Mouse (Mus musculus) heart, adult 18-20 months (tissue): Measurements from ENCODE around the gene Slc38a6. TPM values are rescaled to one million over a fixed set of nuclear protein-coding genes. Genes with fewer than 3 reads are reported as not detected.
A peak's percentile ranks its signal among the peaks of the same experiment; 100 is the strongest.

ENCODE experiments used
- DNase-seq, 2 experiments: peaks; one replicate each; pipeline ENCODE4 v3.0.0; 2021 to 2022; ENCODE audit warnings: mixed read lengths in 1 of 2
- long read RNA-seq, 2 experiments: library from polyadenylated mRNA; stranded (forward); transcript quantifications; one replicate each; pipeline ENCODE4 v2.0.0; 2021
- total RNA-seq, 2 experiments: library from RNA; stranded (reverse); gene quantifications; 2 replicates each; pipeline ENCODE4 v1.2.3; 2021

Gene Slc38a6
- 1 to 10 TPM; 3.6 to 4.0 TPM for total RNA-seq
- long read RNA-seq, experiment 1, partial matches to known transcripts: 1 of 2 reads
- long read RNA-seq, experiment 1, other reads (novel, unspliced or antisense): 1 of 2 reads
- long read RNA-seq, experiment 2: 0 reads

GRCm38 (mm10) chr12:73286287-73287092 lies at the start of gene Slc38a6, which contains the start of gene Trmt5:
Slc38a6 (plus strand) TSS chr12:73286779.
Trmt5 (minus strand) TSS chr12:73286710.
- DNase-seq: peak; percentile 94 to 96

GRCm38 (mm10) chr12:73241960-73242359 lies 44.6 kb upstream of the Slc38a6 start:
- no peak for DNase-seq

GRCm38 (mm10) chr12:73245687-73246086 lies 40.9 kb upstream of the Slc38a6 start:
- DNase-seq: no peak

GRCm38 (mm10) chr12:73255006-73255405 lies 31.6 kb upstream of the Slc38a6 start:
- no peak for DNase-seq

GRCm38 (mm10) chr12:73259269-73259668 lies 27.3 kb upstream of the Slc38a6 start:
- DNase-seq: no peak

- no peak for DNase-seq
Measured at GRCm38 (mm10) chr12:73260339-73260738, 26.2 kb upstream of the Slc38a6 start.

- no peak for DNase-seq
Measured at GRCm38 (mm10) chr12:73265381-73265978, 21.1 kb upstream of the Slc38a6 start.

- no peak for DNase-seq
Measured at GRCm38 (mm10) chr12:73266597-73266996, 20.0 kb upstream of the Slc38a6 start.

- DNase-seq: no peak
Measured at GRCm38 (mm10) chr12:73268497-73268896, 18.1 kb upstream of the Slc38a6 start.

GRCm38 (mm10) chr12:73269531-73269930 lies 17.0 kb upstream of the Slc38a6 start:
- no peak for DNase-seq

- DNase-seq: peak in 1 of 2 experiments; percentile 19
Measured at GRCm38 (mm10) chr12:73269933-73270332, 16.6 kb upstream of the Slc38a6 start.

GRCm38 (mm10) chr12:73274921-73275320 lies 11.7 kb upstream of the Slc38a6 start:
- DNase-seq: peak; percentile 21 to 57

GRCm38 (mm10) chr12:73287609-73288008 lies 1.0 kb downstream of the Slc38a6 start:
- peak; percentile 42 to 78 for DNase-seq

GRCm38 (mm10) chr12:73288626-73289025 lies 2.0 kb downstream of the Slc38a6 start:
- DNase-seq: no peak

GRCm38 (mm10) chr12:73294884-73295283 lies 8.3 kb downstream of the Slc38a6 start:
- DNase-seq: no peak

GRCm38 (mm10) chr12:73295505-73296140 lies 9.0 kb downstream of the Slc38a6 start:
- DNase-seq: no peak

- DNase-seq: no peak
Measured at GRCm38 (mm10) chr12:73298621-73299020, 12.0 kb downstream of the Slc38a6 start.

- DNase-seq: peak in 1 of 2 experiments; percentile 16
Measured at GRCm38 (mm10) chr12:73300531-73300930, 14.0 kb downstream of the Slc38a6 start.

- no peak for DNase-seq
Measured at GRCm38 (mm10) chr12:73304636-73305035, 18.1 kb downstream of the Slc38a6 start.

GRCm38 (mm10) chr12:73307750-73308149 lies 21.2 kb downstream of the Slc38a6 start:
- DNase-seq: no peak

GRCm38 (mm10) chr12:73308711-73309110 lies 22.1 kb downstream of the Slc38a6 start:
- no peak for DNase-seq
